Mouse (Mus musculus): ENCODE results near the gene Eea1.
"Not testable (repeated sequence)": the region's sequence is repeated elsewhere in the genome, so short reads cannot be mapped to it uniquely, and the experiment has no call there.

Gene Eea1

GRCm38 (mm10) chr10:96067347-96067746 is 126.9 kb downstream of the Eea1 start:
- DNase-seq (ENCODE audit: low spot score), result no peak

- DNase-seq (ENCODE audit: low spot score), result no peak
Measured at GRCm38 (mm10) chr10:96074386-96074785, 133.9 kb downstream of the Eea1 start.

GRCm38 (mm10) chr10:96075403-96075802 is 135.0 kb downstream of the Eea1 start:
- DNase-seq (ENCODE audit: low spot score), result no peak

DNA sequence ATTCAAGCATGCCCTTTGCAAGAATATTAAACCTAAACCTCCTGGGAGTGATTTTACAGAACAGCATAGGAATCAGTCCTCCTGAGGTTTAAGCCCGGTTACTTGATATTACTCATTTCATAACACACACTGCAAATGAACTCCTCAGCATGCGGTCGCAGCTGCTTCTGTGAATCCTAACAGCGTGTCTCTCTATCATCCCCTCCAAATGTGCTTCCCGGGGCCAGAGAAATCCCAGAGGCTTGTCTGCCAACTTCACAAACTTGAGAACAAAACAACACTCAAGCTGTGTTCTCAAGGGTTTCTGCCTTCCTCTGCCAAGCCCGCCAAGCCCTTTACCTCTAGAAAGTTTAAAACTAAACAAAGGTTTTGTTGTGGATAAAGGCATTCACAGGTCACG is 135.4 kb downstream of the Eea1 start:
- no peak for DNase-seq (ENCODE audit: low spot score)

- DNase-seq (ENCODE audit: low spot score), result no peak
Measured at GRCm38 (mm10) chr10:96076461-96076860, 136.0 kb downstream of the Eea1 start.

GRCm38 (mm10) chr10:96077480-96078066 is 137.1 kb downstream of the Eea1 start:
- not testable (repeated sequence) for DNase-seq (ENCODE audit: low spot score)

DNA sequence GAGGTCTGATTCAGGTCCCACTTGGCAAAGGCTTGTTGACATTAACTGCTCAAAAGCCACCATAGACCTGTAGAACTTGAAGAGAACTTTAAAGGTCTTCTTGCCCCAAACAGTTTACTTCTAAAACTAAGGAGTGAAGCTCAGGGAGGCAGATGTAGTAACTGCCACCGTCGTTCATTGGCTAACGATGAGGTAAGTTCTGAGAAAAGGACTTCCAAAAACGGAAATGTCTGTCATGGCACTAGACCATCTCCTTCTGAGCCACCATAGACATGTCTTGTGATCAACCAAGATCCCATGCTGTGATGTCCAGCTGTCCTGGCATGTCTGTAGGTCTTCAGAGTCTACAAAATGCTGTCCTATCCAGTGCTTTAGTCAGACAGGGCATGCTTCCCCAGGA is 139.4 kb downstream of the Eea1 start:
- DNase-seq (ENCODE audit: low spot score), result no peak

DNA sequence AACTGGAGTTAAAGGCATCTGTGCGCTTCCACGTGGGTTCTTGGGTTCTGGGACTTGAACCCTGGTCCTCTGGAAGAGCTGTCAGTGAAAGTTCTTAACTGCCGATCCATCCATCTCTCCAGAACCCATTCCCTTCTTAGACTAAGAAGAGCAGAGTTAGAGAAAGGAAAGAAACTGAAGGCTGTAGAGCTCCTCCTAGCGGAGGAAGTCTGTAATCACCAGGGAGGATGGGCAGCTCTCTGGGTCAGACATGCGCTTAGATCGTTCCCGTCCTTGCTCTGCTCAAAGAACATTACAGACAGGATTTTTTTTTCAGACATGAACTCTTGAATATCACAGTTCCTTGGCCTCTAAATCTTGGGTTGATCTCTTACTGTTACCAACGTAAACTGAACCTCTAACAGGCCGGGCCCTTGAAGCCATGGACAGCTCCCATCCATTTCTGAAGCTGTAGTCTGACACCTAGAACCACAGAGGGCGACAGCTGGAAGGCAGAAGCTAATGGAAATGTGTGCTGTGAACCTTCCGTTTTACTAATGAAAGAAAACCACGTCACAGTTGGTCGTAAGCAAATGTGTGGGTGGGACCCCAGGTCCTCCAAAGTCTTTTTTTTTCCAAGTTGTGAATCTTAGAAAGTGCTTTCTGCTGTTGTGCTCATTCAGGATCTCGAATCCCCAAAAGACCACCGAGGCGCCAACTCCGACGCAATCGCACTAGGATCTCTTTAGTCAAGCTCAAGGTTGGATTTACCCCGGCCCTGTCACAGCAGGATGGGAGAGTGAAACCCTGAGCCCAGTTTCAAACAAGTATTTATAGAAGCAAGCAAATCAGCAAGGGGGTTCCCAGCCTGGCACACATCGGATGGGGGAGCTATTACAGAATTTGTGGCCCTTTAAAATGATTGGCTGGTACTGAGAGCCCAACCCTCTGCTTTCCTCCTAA is 140.3 kb downstream of the Eea1 start:
- DNase-seq (ENCODE audit: low spot score), result no peak

DNA sequence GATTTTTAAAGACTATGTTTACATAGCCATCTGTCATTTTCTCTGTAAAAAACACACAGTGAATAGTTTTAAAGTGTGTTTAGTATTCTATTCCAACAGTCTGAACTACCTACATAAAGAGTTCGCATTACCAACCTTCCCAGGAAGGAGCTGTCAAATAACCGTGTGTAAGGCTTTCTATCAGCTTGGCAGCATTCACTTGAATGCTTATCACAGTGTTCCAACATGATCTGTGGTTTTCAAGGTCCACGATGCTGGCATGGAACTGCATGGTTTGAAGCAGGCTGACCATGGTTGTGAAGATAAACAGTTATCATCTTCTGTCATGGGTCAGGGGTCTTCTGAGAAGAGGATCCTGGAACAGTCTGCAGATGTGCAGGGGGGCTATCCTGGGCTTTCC is 141.8 kb downstream of the Eea1 start:
- DNase-seq (ENCODE audit: low spot score), result no peak

- no peak for DNase-seq (ENCODE audit: low spot score)
Measured at GRCm38 (mm10) chr10:96089744-96090143, 149.3 kb downstream of the Eea1 start.

GRCm38 (mm10) chr10:96090388-96090787 is 149.9 kb downstream of the Eea1 start:
- no peak for DNase-seq (ENCODE audit: low spot score)

DNA sequence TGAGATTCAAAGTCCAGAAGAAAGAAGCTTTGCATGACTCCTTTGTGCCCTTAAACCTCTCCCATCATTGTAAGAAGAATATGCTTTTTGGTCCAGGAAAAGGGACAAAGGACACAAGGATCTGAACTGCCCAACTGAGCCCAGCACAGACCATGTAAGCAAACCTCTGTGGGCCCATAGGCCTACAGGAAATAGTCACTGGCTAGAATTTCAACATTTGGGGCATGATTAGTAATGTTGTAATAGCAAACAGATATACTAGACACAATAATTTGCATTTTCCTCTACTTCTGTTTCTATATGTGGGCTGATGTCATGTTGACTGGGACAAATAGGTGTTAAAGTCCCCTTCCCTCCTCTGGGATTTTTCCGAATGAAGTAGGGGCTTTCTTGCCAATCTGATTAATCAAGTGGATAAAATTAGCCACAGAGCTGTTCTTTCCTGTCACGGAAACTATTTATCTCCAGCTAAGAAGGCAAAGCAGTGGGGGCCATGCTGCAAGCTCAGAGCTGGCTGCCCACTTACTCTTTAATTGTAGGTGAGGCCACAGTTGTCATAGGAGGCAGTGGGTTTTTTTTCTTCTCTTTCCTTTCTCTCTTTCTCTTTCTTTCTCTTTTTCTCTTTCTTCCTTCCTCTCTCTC is 153.6 kb downstream of the Eea1 start:
- DNase-seq (ENCODE audit: low spot score), result no peak

DNA sequence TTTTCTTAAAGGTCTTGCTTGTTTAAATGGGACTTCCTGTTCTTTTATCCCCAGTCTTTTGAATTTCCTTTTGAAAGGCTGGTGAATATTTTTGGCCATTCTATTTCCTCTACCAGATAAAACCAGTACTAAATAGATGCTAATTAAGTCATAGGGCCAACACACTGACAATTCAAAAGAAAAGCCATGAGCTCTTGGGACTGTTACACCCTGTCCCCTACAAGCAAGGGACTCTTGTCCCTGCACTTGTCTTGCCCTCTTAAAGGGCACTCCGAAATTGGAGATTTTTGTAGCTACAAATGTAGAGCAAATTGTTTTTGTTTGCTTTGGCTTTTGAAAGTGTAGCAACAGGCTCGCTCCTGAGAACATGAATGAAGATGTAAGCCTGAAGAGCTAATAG is 154.1 kb downstream of the Eea1 start:
- DNase-seq (ENCODE audit: low spot score), result no peak

Measured in T-cell, adult 2 months (primary cell).